Mouse (Mus musculus) brain, embryonic 14.5 days (tissue): ENCODE results near the gene Msln.

Experiments used
- CTCF ChIP-seq: fragments of 200-500 bp; IDR thresholded peaks from 2 replicates; pipeline ENCODE4 v1.5.1; 2012; ENCODE audit warnings: inconsistent platforms, mild to moderate bottlenecking, moderate library complexity, borderline replicate concordance; ENCODE audit not compliant: insufficient read depth, insufficient read length; ENCODE audit errors: extremely low read depth
- POLR2A ChIP-seq: fragments of 200-500 bp; IDR thresholded peaks from 2 replicates; pipeline ENCODE4 v1.6.1; 2012; ENCODE audit warnings: mild to moderate bottlenecking, inconsistent platforms, borderline replicate concordance; ENCODE audit not compliant: poor library complexity, insufficient read depth, insufficient read length, severe bottlenecking; ENCODE audit errors: extremely low read depth

DNA sequence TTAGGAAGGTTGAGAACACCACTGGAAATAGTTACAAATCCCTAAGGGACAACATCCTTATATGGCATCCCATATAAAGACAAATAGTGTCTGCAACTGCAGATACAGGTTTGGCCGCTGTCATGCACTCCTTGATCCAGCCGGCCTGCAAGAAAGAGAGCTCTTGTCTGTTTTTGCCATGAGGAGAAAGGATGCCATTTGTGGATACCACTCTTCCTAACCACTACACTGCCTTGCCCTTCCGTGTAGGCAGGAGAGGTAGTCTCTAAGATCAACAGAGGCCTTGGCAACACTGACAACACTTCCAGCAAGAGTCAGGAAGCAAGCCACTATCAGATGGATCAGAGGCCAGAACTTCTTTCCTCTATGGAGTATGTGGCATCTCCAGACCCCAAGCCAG lies 32.1 kb upstream of the Msln start, which contains the start of gene Ccdc78:
- TF ChIP-seq POLR2A (no peak), CTCF (no peak)
